Mouse (Mus musculus) MEL (cell line): ENCODE results near the gene Umad1. TPM values are rescaled to one million over a fixed set of nuclear protein-coding genes. Genes with fewer than 3 reads are reported as not detected.

Experiments used
- DNase-seq: peaks from one replicate; pipeline ENCODE4 v3.0.0; 2011; ENCODE audit warnings: low read depth, low spot score
- H3K27ac ChIP-seq: 2 replicates; pipeline ENCODE4 v1.5.1; 2012; ENCODE audit warnings: low read depth, mild to moderate bottlenecking, control low read depth, low read length, moderate library complexity; ENCODE audit not compliant: control insufficient read depth
- H3K27me3 ChIP-seq, 2 experiments: fragments of 150-350 bp in 1 of 2; sonication (generic) in 1 of 2; 2 replicates each; pipeline ENCODE4 v1.6.1; 2012; ENCODE audit warnings: low read length in 2 of 2, mild to moderate bottlenecking in 2 of 2, improper control_type of control experiment in 1 of 2, moderate library complexity in 1 of 2; ENCODE audit not compliant: insufficient read depth in 2 of 2, control insufficient read depth in 1 of 2
- H3K36me3 ChIP-seq, 2 experiments: 2 replicates each; pipeline ENCODE4 v1.6.1; 2012 to 2014; ENCODE audit warnings: low read length in 2 of 2, improper control_type of control experiment in 1 of 2, inconsistent platforms in 1 of 2, mild to moderate bottlenecking in 1 of 2; ENCODE audit not compliant: insufficient read depth in 2 of 2, control insufficient read depth in 1 of 2
- H3K4me1 ChIP-seq, 2 experiments: fragments of 150-350 bp in 1 of 2; sonication (generic) in 1 of 2; 2 replicates each; pipeline ENCODE4 v1.6.1; 2012; ENCODE audit warnings: low read length in 2 of 2, improper control_type of control experiment in 1 of 2, mild to moderate bottlenecking in 1 of 2; ENCODE audit not compliant: insufficient read depth in 2 of 2, control insufficient read depth in 1 of 2
- H3K4me3 ChIP-seq, 2 experiments: fragments of 150-350 bp in 1 of 2; sonication (generic) in 1 of 2; 2 replicates each; pipeline ENCODE4 v1.5.1; 2012; ENCODE audit warnings: low read depth in 2 of 2, low read length in 2 of 2, mild to moderate bottlenecking in 2 of 2, moderate library complexity in 2 of 2, control low read depth in 1 of 2, improper control_type of control experiment in 1 of 2; ENCODE audit not compliant: control insufficient read depth in 1 of 2, insufficient read depth in 1 of 2
- H3K79me2 ChIP-seq: 2 replicates; pipeline ENCODE4 v1.6.1; 2012; ENCODE audit warnings: mild to moderate bottlenecking, low read length, moderate library complexity; ENCODE audit not compliant: control insufficient read depth, poor library complexity, insufficient read depth
- H3K9ac ChIP-seq: 2 replicates; pipeline ENCODE4 v1.6.1; 2012; ENCODE audit warnings: low read depth, mild to moderate bottlenecking, control low read depth, low read length, moderate library complexity; ENCODE audit not compliant: control insufficient read depth, poor library complexity, severe bottlenecking
- H3K9me3 ChIP-seq: fragments of 150-350 bp; sonication (generic); replicated peaks from 2 replicates; pipeline ENCODE4 v1.6.1; 2012; ENCODE audit warnings: mild to moderate bottlenecking, low read length, improper control_type of control experiment, moderate library complexity; ENCODE audit not compliant: insufficient read depth
- BHLHE40 ChIP-seq: IDR thresholded peaks from 2 replicates; pipeline ENCODE4 v1.6.1; 2012; ENCODE audit warnings: low read depth, mild to moderate bottlenecking, inconsistent platforms, low read length, improper control_type of control experiment, borderline replicate concordance
- CHD1 ChIP-seq: IDR thresholded peaks from 2 replicates; pipeline ENCODE4 v1.6.1; 2012; ENCODE audit warnings: low read depth, mild to moderate bottlenecking, inconsistent platforms, low read length, improper control_type of control experiment
- CHD2 ChIP-seq: IDR thresholded peaks from 2 replicates; pipeline ENCODE4 v1.6.1; 2011; ENCODE audit warnings: low read length, improper control_type of control experiment
- EP300 ChIP-seq, 2 experiments: IDR thresholded peaks; 2 replicates each; pipeline ENCODE4 v1.6.1; 2011; ENCODE audit warnings: improper control_type of control experiment in 2 of 2, low read length in 2 of 2, low read depth in 1 of 2, mild to moderate bottlenecking in 1 of 2
- GATA1 ChIP-seq: IDR thresholded peaks from 2 replicates; pipeline ENCODE4 v1.6.1; 2011; ENCODE audit warnings: low read depth, low read length, improper control_type of control experiment
- MAX ChIP-seq: IDR thresholded peaks from 2 replicates; pipeline ENCODE4 v1.6.1; 2011; ENCODE audit warnings: low read length, improper control_type of control experiment
- MAZ ChIP-seq: IDR thresholded peaks from 2 replicates; pipeline ENCODE4 v1.6.1; 2012; ENCODE audit warnings: low read depth, mild to moderate bottlenecking, inconsistent platforms, low read length, improper control_type of control experiment
- MYB ChIP-seq: IDR thresholded peaks from 2 replicates; pipeline ENCODE4 v1.6.1; 2011; ENCODE audit warnings: mild to moderate bottlenecking, low read depth, low read length, improper control_type of control experiment
- NRF1 ChIP-seq: IDR thresholded peaks from 2 replicates; pipeline ENCODE4 v1.6.1; 2014; ENCODE audit warnings: low read depth, mild to moderate bottlenecking, inconsistent platforms, low read length, improper control_type of control experiment, moderate library complexity; ENCODE audit not compliant: poor library complexity, insufficient read depth, severe bottlenecking
- POLR2AphosphoS5 ChIP-seq: IDR thresholded peaks from 2 replicates; pipeline ENCODE4 v1.6.1; 2012; ENCODE audit warnings: low read depth, borderline replicate concordance, mild to moderate bottlenecking, inconsistent platforms, low read length, moderate library complexity, mixed read lengths
- RCOR1 ChIP-seq: IDR thresholded peaks from 2 replicates; pipeline ENCODE4 v1.6.1; 2012; ENCODE audit warnings: low read depth, mild to moderate bottlenecking, inconsistent platforms, low read length, improper control_type of control experiment
- SIN3A ChIP-seq: IDR thresholded peaks from 2 replicates; pipeline ENCODE4 v1.6.1; 2012; ENCODE audit warnings: low read length, improper control_type of control experiment, inconsistent platforms
- TBP ChIP-seq: IDR thresholded peaks from 2 replicates; pipeline ENCODE4 v1.8.0; 2011; ENCODE audit warnings: low read depth, low read length, improper control_type of control experiment
- TCF12 ChIP-seq: IDR thresholded peaks from 2 replicates; pipeline ENCODE4 v1.6.1; 2014; ENCODE audit warnings: low read depth, mild to moderate bottlenecking, inconsistent platforms, low read length, improper control_type of control experiment, moderate library complexity
- ZKSCAN1 ChIP-seq: IDR thresholded peaks from 2 replicates; pipeline ENCODE4 v1.6.1; 2012; ENCODE audit warnings: low read depth, mild to moderate bottlenecking, inconsistent platforms, low read length, improper control_type of control experiment, moderate library complexity
- ZMIZ1 ChIP-seq: IDR thresholded peaks from 2 replicates; pipeline ENCODE4 v1.6.1; 2012; ENCODE audit warnings: low read depth, mild to moderate bottlenecking, inconsistent platforms, low read length, improper control_type of control experiment, moderate library complexity
- ZNF384 ChIP-seq: IDR thresholded peaks from 2 replicates; pipeline ENCODE4 v1.6.1; 2012; ENCODE audit warnings: low read depth, mild to moderate bottlenecking, inconsistent platforms, low read length, improper control_type of control experiment
- polyA plus RNA-seq, 2 experiments: library from polyadenylated mRNA; stranded (reverse) in 1 of 2; unstranded in 1 of 2; fragments of >175 nt in 1 of 2; fragments of >200 nt in 1 of 2; gene quantifications; 2 replicates each; pipeline versions ENCODE4 v1.2.1 to v1.2.4; 2012; ENCODE audit warnings: low replicate concordance in 2 of 2, low read depth in 1 of 2; ENCODE audit not compliant: insufficient read length in 2 of 2, insufficient read depth in 1 of 2, missing spikeins in 1 of 2
- total RNA-seq: library from RNA; depleted of rRNA; stranded (reverse); fragments of 300-350 nt; gene quantifications from 2 replicates; pipeline ENCODE4 v1.2.3, GENCODE M21; 2012

Gene Umad1
- total and polyA plus RNA-seq, 3 experiments: 5.3 to 9.7 TPM; not detected in 1

DNA sequence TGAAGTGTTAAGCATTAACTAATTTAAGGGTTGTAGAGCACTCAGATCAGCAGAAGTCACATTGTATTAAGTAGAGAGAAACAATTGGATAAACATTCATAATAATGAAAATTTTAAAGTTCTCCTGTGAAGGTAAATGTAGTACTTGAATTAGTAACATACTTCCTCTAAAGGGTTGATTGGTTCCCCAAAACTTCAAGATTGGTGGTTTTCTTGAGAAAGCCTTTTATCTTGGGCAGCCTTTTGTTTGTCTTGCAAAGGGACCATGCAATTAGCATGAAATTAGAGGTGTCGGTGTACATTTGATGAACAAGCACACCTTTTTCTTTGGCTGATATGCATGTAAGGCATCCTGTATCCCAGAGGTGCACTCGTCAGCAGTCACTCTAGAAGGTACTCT lies 131.8 kb downstream of the Umad1 start:
- H3K4me3 ChIP-seq: no peak overlapping the region
- H3K9me3 ChIP-seq: no peaks in the 10 kb centered on the region
- TF ChIP-seq TCF12: no peak
- TF ChIP-seq GATA1: peak; percentile 37; the same call in 1 of the 2 replicates
- TF ChIP-seq ZNF384: no peak
- no peak for TF ChIP-seq ZKSCAN1
- no peak for TF ChIP-seq CHD2
- TF ChIP-seq CHD1: no peak
- TF ChIP-seq NRF1: no peak
- TF ChIP-seq MAZ: no peak
- peak; percentile 15 to 41; a peak in 2 of 4 replicates for TF ChIP-seq EP300 (IDR thresholded peaks at IDR 0.05; ENCODE audit: low read depth in 1 of 2, low read length in 2 of 2)
- no peak for TF ChIP-seq POLR2AphosphoS5
- TF ChIP-seq ZMIZ1: no peak
- no peak for TF ChIP-seq TBP
- DNase-seq: peak; percentile 67
- H3K36me3 ChIP-seq: peaks cover 0 to 31% of the 10 kb centered on the region in 2 experiments; a peak in 2 of 4 replicates
- H3K9ac ChIP-seq: no peak overlapping the region
- no peaks in the 10 kb centered on the region for H3K79me2 ChIP-seq
- H3K4me1 ChIP-seq: peaks cover 20 to 22% of the 10 kb centered on the region in 2 experiments
- no peak overlapping the region for H3K27ac ChIP-seq
- H3K27me3 ChIP-seq: no peaks in the 10 kb centered on the region

DNA sequence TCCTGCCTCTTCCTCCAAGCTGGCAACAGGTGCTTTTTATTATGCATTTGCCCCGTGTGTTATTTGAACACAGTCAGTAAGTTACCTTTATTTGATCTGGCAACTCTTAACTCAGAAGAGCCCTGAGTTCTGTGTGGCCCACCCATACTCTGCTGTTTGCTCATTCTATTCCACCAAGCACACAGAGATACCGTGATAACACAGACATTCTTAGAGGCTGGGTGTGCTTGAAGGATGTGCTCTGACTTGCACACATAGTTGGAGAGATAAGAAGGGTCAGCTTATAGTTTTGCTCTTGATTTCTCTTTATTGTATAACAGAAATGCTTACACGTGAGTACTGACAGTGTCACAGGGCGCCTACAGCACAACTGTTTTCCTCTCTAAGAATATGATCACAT lies 133.9 kb downstream of the Umad1 start:
- no peaks in the 10 kb centered on the region for H3K27me3 ChIP-seq
- H3K9ac ChIP-seq: 0 out of 2 replicates have a peak overlapping the region, but pooled peaks have one; percentile 8
- H3K4me1 ChIP-seq: peaks cover 20 to 22% of the 10 kb centered on the region in 2 experiments
- H3K27ac ChIP-seq: peak overlapping the region; percentile 52
- H3K79me2 ChIP-seq: no peaks in the 10 kb centered on the region
- DNase-seq: peak; percentile 45
- H3K36me3 ChIP-seq: peaks cover 0 to 31% of the 10 kb centered on the region in 2 experiments; a peak in 2 of 4 replicates
- no peaks in the 10 kb centered on the region for H3K9me3 ChIP-seq
- TF ChIP-seq MAX (no peak), GATA1 (peak; percentile 61), MYB (no peak), EP300 (IDR thresholded peaks at IDR 0.05; ENCODE audit: low read depth in 1 of 2, low read length in 2 of 2) (peak in 1 of 2 experiments; percentile 46; a peak in 2 of 4 replicates), SIN3A (0 out of 2 replicates have a peak, but pooled peaks have one; percentile 21), BHLHE40 (peak; percentile 20; the same call in 1 of the 2 replicates), RCOR1 (0 out of 2 replicates have a peak, but pooled peaks have one; percentile 9)
- H3K4me3 ChIP-seq: no peak overlapping the region
